ENCODE assay signal across 7 mouse cellular contexts in genomic region chr2:30440701-30441517, GRCm38 (mm10). TPM values are rescaled to one million over a fixed set of nuclear protein-coding genes. Genes with fewer than 3 reads are reported as not detected.
DNase-seq lines count a peak whose midpoint lies in the region; ATAC-seq and TF ChIP-seq lines count a peak whose summit lies in the region.

No protein-coding gene starts in this region.

- H3K27ac ChIP-seq in cortical plate, adult 2 months (ENCODE audit: insufficient read depth, low read length) = peak overlapping the region; percentile 97

- intact Hi-C loops in left cerebral cortex, postnatal 14 days (cut with DNase I) = loop anchor here (2.0 kb wide), 2 partner anchors 30 to 354 kb away; no protein-coding TSS in a partner anchor

- peaks cover 14% of the 10 kb centered on the region for H3K4me1 ChIP-seq in cortical plate, adult 2 months (ENCODE audit: control insufficient read depth, insufficient read depth, low read length)

- H3K4me3 ChIP-seq in cortical plate, adult 2 months (ENCODE audit: insufficient read depth, low read length) = no peak overlapping the region

- 0 out of 2 replicates have a peak, but pooled peaks have one; percentile 51 for TF ChIP-seq POLR2A in cortical plate, adult 2 months (IDR thresholded peaks at IDR 0.05; ENCODE audit: extremely low read depth, insufficient read depth, low read length)

- DNase-seq in adrenal gland, adult (ENCODE audit: inconsistent age in 2 of 2, low spot score in 1 of 2) = peak; percentile 86 to 94
- peak; percentile 72 for DNase-seq in gastrocnemius, postnatal 10 days
- DNase-seq in induced T-regulatory cell, adult 2 months (ENCODE audit: low read depth) = peak; percentile 92
- peak; percentile 69 to 90 for DNase-seq in left cerebral cortex, postnatal 14 days (ENCODE audit: low spot score in 2 of 2)
- peak; percentile 33 to 51 for DNase-seq in right cerebral cortex, postnatal 36 days (ENCODE audit: low spot score in 2 of 2)

- ATAC-seq in megakaryocyte progenitor cell, adult 5-6 weeks (replicated peaks; ENCODE audit: poor library complexity) = peak; percentile 80

- peak; percentile 69 for TF ChIP-seq CTCF in cortical plate, adult 2 months (IDR thresholded peaks at IDR 0.05; ENCODE audit: extremely low read depth, insufficient read depth, low read length)

RNA-seq across cellular contexts. Expression of gene Ptpa, which starts 25.1 kb away (rescaled TPM):
- 167 and 176 TPM in 2 replicates for polyA plus RNA-seq in cortical plate, adult 2 months (2012; rRNA removed)
- total RNA-seq in gastrocnemius, postnatal 10 days (2021) = 100 to 1,000 TPM in 1 of 2 experiments, 10 to 100 TPM in 1; 95.1 to 101 TPM
- total RNA-seq in left cerebral cortex, postnatal 14 days (2021) = 100 to 1,000 TPM; 143 to 147 TPM
- total RNA-seq in megakaryocyte progenitor cell, adult 5-6 weeks (2015) = 75.9 and 90.4 TPM in 2 replicates
- total RNA-seq in megakaryocyte progenitor cell, adult 5-6 weeks (2017) = 63.0 and 63.3 TPM in 2 replicates

RNA-seq across cellular contexts. Expression of gene Crat, which starts 25.3 kb away (rescaled TPM):
- polyA plus RNA-seq in cortical plate, adult 2 months (2012; rRNA removed) = 44.7 and 50.9 TPM in 2 replicates
- total RNA-seq in gastrocnemius, postnatal 10 days (2021) = 100 to 1,000 TPM; 228 to 262 TPM
- total RNA-seq in left cerebral cortex, postnatal 14 days (2021) = 10 to 100 TPM; 45.5 to 47.1 TPM
- total RNA-seq in megakaryocyte progenitor cell, adult 5-6 weeks (2015) = 21.2 and 31.7 TPM in 2 replicates
- total RNA-seq in megakaryocyte progenitor cell, adult 5-6 weeks (2017) = 8.4 and 9.1 TPM in 2 replicates

RNA-seq across cellular contexts. Expression of gene Ier5l, which starts 33.1 kb away (rescaled TPM):
- 19.5 and 22.1 TPM in 2 replicates for polyA plus RNA-seq in cortical plate, adult 2 months (2012; rRNA removed)
- 1 to 10 TPM; 4.8 to 7.4 TPM for total RNA-seq in gastrocnemius, postnatal 10 days (2021)
- 10 to 100 TPM; 12.7 to 15.1 TPM for total RNA-seq in left cerebral cortex, postnatal 14 days (2021)
- 0.07 and 0.12 TPM in 2 replicates for total RNA-seq in megakaryocyte progenitor cell, adult 5-6 weeks (2015)
- 0.10 and 0.96 TPM in 2 replicates for total RNA-seq in megakaryocyte progenitor cell, adult 5-6 weeks (2017)

RNA-seq across cellular contexts. Expression of gene Dolpp1, which starts 48.9 kb away (rescaled TPM):
- polyA plus RNA-seq in cortical plate, adult 2 months (2012; rRNA removed) = 32.0 and 35.5 TPM in 2 replicates
- total RNA-seq in gastrocnemius, postnatal 10 days (2021) = 10 to 100 TPM; 10.9 to 14.3 TPM
- 10 to 100 TPM; 23.9 to 30.9 TPM for total RNA-seq in left cerebral cortex, postnatal 14 days (2021)
- 4.0 and 8.1 TPM in 2 replicates for total RNA-seq in megakaryocyte progenitor cell, adult 5-6 weeks (2015)
- total RNA-seq in megakaryocyte progenitor cell, adult 5-6 weeks (2017) = 16.3 and 26.0 TPM in 2 replicates

Comparison
In these comparisons a context has a peak if more than half of its experiments do, and no peak if none do; other contexts are left out.
1. DNase-seq: peak in every context shown above with its lines; median percentile 92 in induced T-regulatory cell, adult 2 months; 90 in adrenal gland, adult; 80 in left cerebral cortex, postnatal 14 days; 72 in gastrocnemius, postnatal 10 days; 42 in right cerebral cortex, postnatal 36 days.
2. RNA of gene Crat, which starts 25.3 kb away (total RNA-seq): 228 to 262 TPM in gastrocnemius, postnatal 10 days; 45.5 to 47.1 TPM in left cerebral cortex, postnatal 14 days and 8.4 to 31.7 TPM in megakaryocyte progenitor cell, adult 5-6 weeks; every median in the first group is over 4 times any median in the second.